Mouse (Mus musculus): Measurements from ENCODE around the gene Alox5ap. TPM values are rescaled to one million over a fixed set of nuclear protein-coding genes. Genes with fewer than 3 reads are reported as not detected.

The Alox5ap gene
- polyA plus RNA-seq (2016; fragmentation: Nextera tagmentation; extraction: Ambion mirVana), result 5.1 and 7.5 TPM in 2 replicates

- Histone ChIP-seq H3K27ac (no peak within 1 kb of the TSS), H3K27me3 (ENCODE audit: insufficient read depth, poor library complexity, severe bottlenecking) (no peaks in the 10 kb centered on the region), H3K4me1 (replicated peaks) (peaks cover 9% of the 10 kb centered on the region), H3K36me3 (no peaks in the 10 kb centered on the region), H3K9me3 (no peaks in the 10 kb centered on the region), H3K4me3 (no peak within 1 kb of the TSS)
- 56% methylated on average over 4 of the region's 4 CpGs for WGBS
- DNase-seq (ENCODE audit: low spot score), result no peak
Observed at GRCm38 (mm10) chr5:149264405-149264804, at the start of gene Alox5ap. TSS of gene Alox5ap (plus strand) at chr5:149264767.

GRCm38 (mm10) chr5:149215540-149215939 is 49.0 kb upstream of the Alox5ap start:
- Histone ChIP-seq H3K27ac (no peak overlapping the region), H3K4me1 (replicated peaks) (peaks cover 16% of the 10 kb centered on the region), H3K4me3 (no peak overlapping the region), H3K9me3 (no peaks in the 10 kb centered on the region), H3K27me3 (ENCODE audit: insufficient read depth, poor library complexity, severe bottlenecking) (no peaks in the 10 kb centered on the region), H3K36me3 (peaks cover 73% of the 10 kb centered on the region)
- 99% methylated on average over 7 of the region's 7 CpGs for WGBS
- DNase-seq (ENCODE audit: low spot score), result no peak

- Histone ChIP-seq H3K27me3 (ENCODE audit: insufficient read depth, poor library complexity, severe bottlenecking) (no peaks in the 10 kb centered on the region), H3K27ac (no peak overlapping the region), H3K4me3 (no peak overlapping the region), H3K9me3 (0 out of 2 replicates have a peak, but pooled peaks cover 7% of the 10 kb centered on the region), H3K36me3 (peaks cover 51% of the 10 kb centered on the region), H3K4me1 (replicated peaks) (0 out of 2 replicates have a peak, but pooled peaks cover 5% of the 10 kb centered on the region)
- DNase-seq (ENCODE audit: low spot score), result no peak
- 84% methylated on average over 6 of the region's 6 CpGs for WGBS
Observed at GRCm38 (mm10) chr5:149217524-149218357, 46.8 kb upstream of the Alox5ap start.

- H3K36me3 ChIP-seq, result peaks cover 33% of the 10 kb centered on the region
- H3K9me3 ChIP-seq, result 0 out of 2 replicates have a peak, but pooled peaks cover 7% of the 10 kb centered on the region
- H3K27me3 ChIP-seq (ENCODE audit: insufficient read depth, poor library complexity, severe bottlenecking), result no peaks in the 10 kb centered on the region
- WGBS, result 80% methylated on average over 3 of the region's 3 CpGs
- H3K4me1 ChIP-seq (replicated peaks), result peaks cover 10% of the 10 kb centered on the region
- no peak overlapping the region for H3K27ac ChIP-seq
- DNase-seq (ENCODE audit: low spot score), result no peak
- no peak overlapping the region for H3K4me3 ChIP-seq
Observed at GRCm38 (mm10) chr5:149219493-149219892, 45.1 kb upstream of the Alox5ap start.

GRCm38 (mm10) chr5:149221355-149221754 is 43.2 kb upstream of the Alox5ap start:
- WGBS, result 91% methylated on average over 4 of the region's 4 CpGs
- H3K27me3 ChIP-seq (ENCODE audit: insufficient read depth, poor library complexity, severe bottlenecking), result no peaks in the 10 kb centered on the region
- H3K4me1 ChIP-seq (replicated peaks), result peaks cover 24% of the 10 kb centered on the region
- H3K36me3 ChIP-seq, result peaks cover 15% of the 10 kb centered on the region
- no peak overlapping the region for H3K27ac ChIP-seq
- DNase-seq (ENCODE audit: low spot score), result no peak
- H3K9me3 ChIP-seq, result 0 out of 2 replicates have a peak, but pooled peaks cover 7% of the 10 kb centered on the region
- no peak overlapping the region for H3K4me3 ChIP-seq

GRCm38 (mm10) chr5:149224666-149225065 is 39.9 kb upstream of the Alox5ap start:
- no peak overlapping the region for H3K27ac ChIP-seq
- H3K4me1 ChIP-seq (replicated peaks), result peaks cover 29% of the 10 kb centered on the region
- peak; percentile 18 for DNase-seq (ENCODE audit: low spot score)
- H3K9me3 ChIP-seq, result 0 out of 2 replicates have a peak, but pooled peaks cover 7% of the 10 kb centered on the region
- 22% methylated on average over 7 of the region's 7 CpGs for WGBS
- no peak overlapping the region for H3K4me3 ChIP-seq
- no peaks in the 10 kb centered on the region for H3K36me3 ChIP-seq
- no peaks in the 10 kb centered on the region for H3K27me3 ChIP-seq (ENCODE audit: insufficient read depth, poor library complexity, severe bottlenecking)

GRCm38 (mm10) chr5:149228700-149229618 is 35.6 kb upstream of the Alox5ap start:
- Histone ChIP-seq H3K4me3 (peak overlapping the region; percentile 60), H3K27ac (peak overlapping the region; percentile 90), H3K4me1 (replicated peaks) (peaks cover 25% of the 10 kb centered on the region), H3K27me3 (ENCODE audit: insufficient read depth, poor library complexity, severe bottlenecking) (no peaks in the 10 kb centered on the region), H3K36me3 (no peaks in the 10 kb centered on the region), H3K9me3 (0 out of 2 replicates have a peak, but pooled peaks cover 4% of the 10 kb centered on the region)
- WGBS, result 3% methylated on average over 55 of the region's 55 CpGs
- peak; percentile 98 for DNase-seq (ENCODE audit: low spot score)

GRCm38 (mm10) chr5:149229619-149230339 is 34.8 kb upstream of the Alox5ap start:
- DNase-seq (ENCODE audit: low spot score), result no peak
- H3K36me3 ChIP-seq, result no peaks in the 10 kb centered on the region
- H3K4me3 ChIP-seq, result peak overlapping the region; percentile 60
- 0 out of 2 replicates have a peak, but pooled peaks cover 4% of the 10 kb centered on the region for H3K9me3 ChIP-seq
- WGBS, result 69% methylated on average over 18 of the region's 18 CpGs
- peaks cover 17% of the 10 kb centered on the region for H3K4me1 ChIP-seq (replicated peaks)
- H3K27me3 ChIP-seq (ENCODE audit: insufficient read depth, poor library complexity, severe bottlenecking), result no peaks in the 10 kb centered on the region
- H3K27ac ChIP-seq, result peak overlapping the region; percentile 90

GRCm38 (mm10) chr5:149235002-149235401 is 29.6 kb upstream of the Alox5ap start:
- H3K27me3 ChIP-seq (ENCODE audit: insufficient read depth, poor library complexity, severe bottlenecking), result no peaks in the 10 kb centered on the region
- H3K9me3 ChIP-seq, result 0 out of 2 replicates have a peak, but pooled peaks cover 4% of the 10 kb centered on the region
- H3K4me3 ChIP-seq, result no peak overlapping the region
- 87% methylated on average over 7 of the region's 7 CpGs for WGBS
- no peaks in the 10 kb centered on the region for H3K4me1 ChIP-seq (replicated peaks)
- H3K36me3 ChIP-seq, result no peaks in the 10 kb centered on the region
- DNase-seq (ENCODE audit: low spot score), result no peak
- H3K27ac ChIP-seq, result no peak overlapping the region

- Histone ChIP-seq H3K9me3 (no peaks in the 10 kb centered on the region), H3K4me3 (no peak overlapping the region), H3K4me1 (replicated peaks) (no peaks in the 10 kb centered on the region), H3K36me3 (no peaks in the 10 kb centered on the region), H3K27me3 (ENCODE audit: insufficient read depth, poor library complexity, severe bottlenecking) (no peaks in the 10 kb centered on the region), H3K27ac (no peak overlapping the region)
- no peak for DNase-seq (ENCODE audit: low spot score)
- WGBS, result 89% methylated on average over 24 of the region's 24 CpGs
Observed at GRCm38 (mm10) chr5:149237221-149237950, 27.2 kb upstream of the Alox5ap start.

GRCm38 (mm10) chr5:149242467-149242866 is 22.1 kb upstream of the Alox5ap start:
- H3K4me3 ChIP-seq, result no peak overlapping the region
- no peak overlapping the region for H3K27ac ChIP-seq
- 91% methylated on average over 5 of the region's 5 CpGs for WGBS
- DNase-seq (ENCODE audit: low spot score), result no peak
- H3K36me3 ChIP-seq, result no peaks in the 10 kb centered on the region
- H3K27me3 ChIP-seq (ENCODE audit: insufficient read depth, poor library complexity, severe bottlenecking), result no peaks in the 10 kb centered on the region
- peaks cover 21% of the 10 kb centered on the region for H3K4me1 ChIP-seq (replicated peaks)
- H3K9me3 ChIP-seq, result no peaks in the 10 kb centered on the region

All from hindbrain, embryonic 10.5 days (tissue).